9 mouse cellular contexts compared by ENCODE assay signal in genomic region chr9:110880772-110881171, GRCm38 (mm10). TPM values are rescaled to one million over a fixed set of nuclear protein-coding genes. Genes with fewer than 3 reads are reported as not detected.
DNase-seq lines count a peak whose midpoint lies in the region; ATAC-seq and TF ChIP-seq lines count a peak whose summit lies in the region.
"Had no signal": no experiment of that assay in that cellular context is flagged by ENCODE, and none has a peak within 500 bp of the region (broad histone marks: within the 10 kb centered on the region; RNA-seq: fewer than 3 reads in every experiment).

No protein-coding gene starts in this region.

- no peak overlapping the region for H3K9ac ChIP-seq in forebrain, postnatal 0 days
- no peak overlapping the region for H3K9ac ChIP-seq in midbrain, embryonic 13.5 days (replicated peaks)

- no peak overlapping the region for H3K27ac ChIP-seq in forebrain, postnatal 0 days (ENCODE audit: low read depth, low read length)
- no peak overlapping the region for H3K27ac ChIP-seq in midbrain, embryonic 13.5 days

- TF ChIP-seq CTCF in forebrain, postnatal 0 days (IDR thresholded peaks at IDR 0.05; ENCODE audit: low read depth): no peak

- H3K36me3 ChIP-seq in megakaryocyte, embryonic 14.5 days (replicated peaks; ENCODE audit: low read length): peaks cover 31% of the 10 kb centered on the region
- H3K36me3 ChIP-seq in forebrain, postnatal 0 days (ENCODE audit: insufficient read depth): no peaks in the 10 kb centered on the region
- H3K36me3 ChIP-seq in midbrain, embryonic 13.5 days: no peaks in the 10 kb centered on the region

- no peaks in the 10 kb centered on the region for H3K9me3 ChIP-seq in megakaryocyte, embryonic 14.5 days
- no peaks in the 10 kb centered on the region for H3K9me3 ChIP-seq in forebrain, postnatal 0 days (ENCODE audit: low read length)
- H3K9me3 ChIP-seq in midbrain, embryonic 13.5 days: no peaks in the 10 kb centered on the region

- no peak for DNase-seq in forebrain, postnatal 0 days
- DNase-seq in kidney, postnatal 36 days: peak; percentile 49 to 60
- DNase-seq in thymus, postnatal 4 days: no peak

- peaks cover 77% of the 10 kb centered on the region for H3K4me1 ChIP-seq in megakaryocyte, embryonic 14.5 days
- no peaks in the 10 kb centered on the region for H3K4me1 ChIP-seq in forebrain, postnatal 0 days (ENCODE audit: insufficient read depth)
- peaks cover 12% of the 10 kb centered on the region for H3K4me1 ChIP-seq in midbrain, embryonic 13.5 days (replicated peaks)

- no peak for ATAC-seq in megakaryocyte, adult 5-6 weeks (ENCODE audit: poor library complexity, severe bottlenecking)
- ATAC-seq in forebrain, postnatal 0 days: no peak
- ATAC-seq in midbrain, embryonic 13.5 days: no peak
- no peak for ATAC-seq in CD4-positive, CD25-positive, alpha-beta regulatory T cell, adult 4 months
- ATAC-seq in activated CD4-positive, CD25-positive, alpha-beta regulatory T cell, adult 4 months: no peak

- peak overlapping the region; percentile 94 for H3K4me2 ChIP-seq in forebrain, postnatal 0 days (ENCODE audit: low read depth)
- peak overlapping the region; percentile 77 for H3K4me2 ChIP-seq in midbrain, embryonic 13.5 days (replicated peaks)

- peaks cover 48% of the 10 kb centered on the region for H3K27me3 ChIP-seq in megakaryocyte, embryonic 14.5 days (replicated peaks)
- H3K27me3 ChIP-seq in forebrain, postnatal 0 days (ENCODE audit: insufficient read depth, low read length): peaks cover 9% of the 10 kb centered on the region
- H3K27me3 ChIP-seq in midbrain, embryonic 13.5 days: peaks cover 49% of the 10 kb centered on the region

- peak overlapping the region; percentile 94 for H3K4me3 ChIP-seq in megakaryocyte, embryonic 14.5 days (replicated peaks)
- peak overlapping the region; percentile 50 for H3K4me3 ChIP-seq in forebrain, postnatal 0 days (ENCODE audit: low read depth, low read length)
- peak overlapping the region; percentile 45 for H3K4me3 ChIP-seq in midbrain, embryonic 13.5 days (replicated peaks)

- WGBS in forebrain, postnatal 0 days: 77% methylated on average over 4 of the region's 4 CpGs
- 80% methylated on average over 4 of the region's 4 CpGs for WGBS in midbrain, embryonic 13.5 days

RNA-seq across cellular contexts. Expression of gene Tmie, which starts 0.9 kb away (rescaled TPM):
- 2.2 and 4.5 TPM in 2 replicates for polyA plus RNA-seq in megakaryocyte, embryonic 14.5 days (2012; ENCODE audit: insufficient read depth, low replicate concordance)
- 0.05 TPM in 1 of 2 replicates, not detected in the other for total RNA-seq in megakaryocyte, adult 5-6 weeks (2015)
- total RNA-seq in megakaryocyte, adult 5-6 weeks (2017): not detected in 2 replicates
- 2.5 and 5.3 TPM in 2 replicates for total RNA-seq in forebrain, postnatal 0 days (2014; rRNA removed)
- polyA plus RNA-seq in forebrain, postnatal 0 days (2015; fragmentation: Nextera tagmentation; extraction: Ambion mirVana): 2.3 and 4.0 TPM in 2 replicates
- polyA plus RNA-seq in midbrain, embryonic 13.5 days (2015; fragmentation: Nextera tagmentation; extraction: Ambion mirVana): 0.49 and 0.74 TPM in 2 replicates
- 1 to 10 TPM; 2.5 to 3.5 TPM for polyA plus RNA-seq in CD4-positive, CD25-positive, alpha-beta regulatory T cell, adult 4 months (2017; shearing (Covaris generic))
- polyA plus RNA-seq in activated CD4-positive, CD25-positive, alpha-beta regulatory T cell, adult 4 months (2017; shearing (Covaris generic)): 1 to 10 TPM in 1 of 2 experiments, under 1 TPM in 1; 0.90 to 2.2 TPM

RNA-seq across cellular contexts. Expression of gene Als2cl, which starts 1.1 kb away (rescaled TPM):
- polyA plus RNA-seq in megakaryocyte, embryonic 14.5 days (2012; ENCODE audit: insufficient read depth, low replicate concordance): 2.1 and 6.7 TPM in 2 replicates
- 0.29 and 0.48 TPM in 2 replicates for total RNA-seq in megakaryocyte, adult 5-6 weeks (2015)
- 0.61 and 2.9 TPM in 2 replicates for total RNA-seq in megakaryocyte, adult 5-6 weeks (2017)
- total RNA-seq in forebrain, postnatal 0 days (2014; rRNA removed): 3.8 and 4.6 TPM in 2 replicates
- polyA plus RNA-seq in forebrain, postnatal 0 days (2015; fragmentation: Nextera tagmentation; extraction: Ambion mirVana): 0.49 and 1.6 TPM in 2 replicates
- polyA plus RNA-seq in midbrain, embryonic 13.5 days (2015; fragmentation: Nextera tagmentation; extraction: Ambion mirVana): 0.98 and 1.2 TPM in 2 replicates
- polyA plus RNA-seq in CD4-positive, CD25-positive, alpha-beta regulatory T cell, adult 4 months (2017; shearing (Covaris generic)): 10 to 100 TPM; 17.4 to 29.4 TPM
- 10 to 100 TPM in 1 of 2 experiments, 1 to 10 TPM in 1; 9.8 to 10.3 TPM for polyA plus RNA-seq in activated CD4-positive, CD25-positive, alpha-beta regulatory T cell, adult 4 months (2017; shearing (Covaris generic))

RNA-seq across cellular contexts. Expression of gene Prss50, which starts 23.0 kb away (rescaled TPM):
- 0.70 TPM in 1 of 2 replicates, not detected in the other for polyA plus RNA-seq in megakaryocyte, embryonic 14.5 days (2012; ENCODE audit: insufficient read depth, low replicate concordance)
- total RNA-seq in megakaryocyte, adult 5-6 weeks (2015): 1.0 TPM in 1 of 2 replicates, not detected in the other
- 0.15 TPM in 1 of 2 replicates, not detected in the other for total RNA-seq in megakaryocyte, adult 5-6 weeks (2017)
- total RNA-seq in forebrain, postnatal 0 days (2014; rRNA removed): 0.24 TPM in 1 of 2 replicates, not detected in the other
- 0.54 and 0.63 TPM in 2 replicates for polyA plus RNA-seq in forebrain, postnatal 0 days (2015; fragmentation: Nextera tagmentation; extraction: Ambion mirVana)
- 0.24 TPM in 1 of 2 replicates, not detected in the other for polyA plus RNA-seq in midbrain, embryonic 13.5 days (2015; fragmentation: Nextera tagmentation; extraction: Ambion mirVana)
- not detected for polyA plus RNA-seq in CD4-positive, CD25-positive, alpha-beta regulatory T cell, adult 4 months (2017; shearing (Covaris generic))
- not detected for polyA plus RNA-seq in activated CD4-positive, CD25-positive, alpha-beta regulatory T cell, adult 4 months (2017; shearing (Covaris generic))
- total RNA-seq: neutrophil, adult 5-6 weeks had no signal

RNA-seq across cellular contexts. Expression of gene Fam240a, which starts 35.9 kb away (rescaled TPM):
- polyA plus RNA-seq in megakaryocyte, embryonic 14.5 days (2012; ENCODE audit: insufficient read depth, low replicate concordance): not detected in 2 replicates
- total RNA-seq in megakaryocyte, adult 5-6 weeks (2015): not detected in 2 replicates
- total RNA-seq in megakaryocyte, adult 5-6 weeks (2017): not detected in 2 replicates
- total RNA-seq in forebrain, postnatal 0 days (2014; rRNA removed): 0.54 TPM in 1 of 2 replicates, not detected in the other
- polyA plus RNA-seq in forebrain, postnatal 0 days (2015; fragmentation: Nextera tagmentation; extraction: Ambion mirVana): 0.58 TPM in 1 of 2 replicates, not detected in the other
- polyA plus RNA-seq in midbrain, embryonic 13.5 days (2015; fragmentation: Nextera tagmentation; extraction: Ambion mirVana): not detected in 2 replicates
- polyA plus RNA-seq in CD4-positive, CD25-positive, alpha-beta regulatory T cell, adult 4 months (2017; shearing (Covaris generic)): under 1 TPM in 1 of 2 experiments, not detected in 1; 0.69 TPM
- polyA plus RNA-seq in activated CD4-positive, CD25-positive, alpha-beta regulatory T cell, adult 4 months (2017; shearing (Covaris generic)): under 1 TPM in 1 of 2 experiments, not detected in 1; 0.95 TPM

RNA-seq across cellular contexts. Expression of gene Prss46, which starts 36.5 kb away (rescaled TPM):
- polyA plus RNA-seq in megakaryocyte, embryonic 14.5 days (2012; ENCODE audit: insufficient read depth, low replicate concordance): not detected in 2 replicates
- total RNA-seq in megakaryocyte, adult 5-6 weeks (2015): not detected in 2 replicates
- not detected in 2 replicates for total RNA-seq in megakaryocyte, adult 5-6 weeks (2017)
- not detected in 2 replicates for total RNA-seq in forebrain, postnatal 0 days (2014; rRNA removed)
- polyA plus RNA-seq in forebrain, postnatal 0 days (2015; fragmentation: Nextera tagmentation; extraction: Ambion mirVana): 0.12 TPM in 1 of 2 replicates, not detected in the other
- not detected in 2 replicates for polyA plus RNA-seq in midbrain, embryonic 13.5 days (2015; fragmentation: Nextera tagmentation; extraction: Ambion mirVana)
- not detected for polyA plus RNA-seq in CD4-positive, CD25-positive, alpha-beta regulatory T cell, adult 4 months (2017; shearing (Covaris generic))
- not detected for polyA plus RNA-seq in activated CD4-positive, CD25-positive, alpha-beta regulatory T cell, adult 4 months (2017; shearing (Covaris generic))
- total RNA-seq: neutrophil, adult 5-6 weeks had no signal

Comparison
In these comparisons a context has a peak if more than half of its experiments do, and no peak if none do; other contexts are left out.
1. DNase-seq: peak in kidney, postnatal 36 days (2 of 2); none in forebrain, postnatal 0 days (single experiment) and thymus, postnatal 4 days (single experiment).
2. Peak in every context shown above with its lines, with median percentiles within 50 percentile points of each other: H3K4me3 ChIP-seq.